Mouse (Mus musculus): ENCODE measurements around the gene C1qb. TPM values are rescaled to one million over a fixed set of nuclear protein-coding genes. Genes with fewer than 3 reads are reported as not detected.

C1qb gene
- polyA plus RNA-seq, 1 experiment: not detected

DNA sequence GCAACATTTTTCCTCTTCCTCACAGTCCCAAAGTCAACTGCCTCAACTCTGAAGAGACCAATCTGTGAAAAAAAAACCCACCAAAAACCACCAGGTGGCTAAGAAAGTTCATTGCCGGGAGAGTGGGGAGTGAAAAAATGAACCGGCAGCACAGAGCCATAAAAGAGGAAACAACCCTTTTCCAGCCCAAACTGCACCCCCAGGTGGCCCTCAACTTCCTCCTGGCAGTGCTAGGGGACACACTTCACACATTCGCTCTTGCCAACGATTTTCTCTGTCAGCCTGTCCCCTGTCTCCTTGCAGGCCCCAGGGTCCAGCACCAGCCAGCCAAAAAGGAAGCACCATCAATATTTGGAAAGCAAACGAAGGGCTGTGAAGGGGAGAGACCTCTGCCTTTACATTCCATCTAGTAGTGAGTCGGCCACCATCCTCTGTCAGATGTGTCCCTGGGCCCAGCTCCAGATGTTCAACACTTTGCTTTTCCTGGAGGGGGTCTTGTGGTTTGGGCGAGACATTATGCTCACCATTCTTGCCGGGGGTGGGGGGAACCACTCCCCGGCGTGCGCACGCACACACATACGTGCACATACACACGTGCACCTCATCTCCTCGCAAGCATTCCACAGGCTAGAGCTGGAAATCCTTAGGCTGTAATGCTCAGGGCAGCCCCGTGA lies 53.3 kb downstream of the C1qb start:
- no peak overlapping the region for H3ac ChIP-seq (ENCODE audit: control insufficient read depth, insufficient read length, low read depth)
- H3K36me3 ChIP-seq (ENCODE audit: control insufficient read depth, insufficient read depth): no peaks in the 10 kb centered on the region
- no peaks in the 10 kb centered on the region for H3K27me3 ChIP-seq (ENCODE audit: control insufficient read depth, insufficient read depth, insufficient read length)
- peaks cover 12% of the 10 kb centered on the region for H3K79me3 ChIP-seq (ENCODE audit: low read depth)
- peak overlapping the region; percentile 11 for H3K4me3 ChIP-seq (ENCODE audit: insufficient read depth, poor library complexity, severe bottlenecking)
- H3K79me2 ChIP-seq (ENCODE audit: control insufficient read depth, insufficient read depth): peaks cover 38% of the 10 kb centered on the region
- no peak for TF ChIP-seq FOSL1 (IDR thresholded peaks at IDR 0.05; ENCODE audit: insufficient read depth, low read length, poor library complexity, severe bottlenecking)
- no peak for TF ChIP-seq MYOD1 (IDR thresholded peaks at IDR 0.05; ENCODE audit: control insufficient read depth, insufficient read length, low read depth)
- no peak for TF ChIP-seq MYOG (IDR thresholded peaks at IDR 0.05; ENCODE audit: control insufficient read depth, extremely low read depth, insufficient read length)
- no peak for TF ChIP-seq MAX (IDR thresholded peaks at IDR 0.05)
- no peak for TF ChIP-seq USF1 (IDR thresholded peaks at IDR 0.05; ENCODE audit: low read depth)
- TF ChIP-seq CTCF (IDR thresholded peaks at IDR 0.05; ENCODE audit: control insufficient read depth, insufficient read depth, insufficient read length): no peak
- no peak for TF ChIP-seq CEBPB (IDR thresholded peaks at IDR 0.05; ENCODE audit: low read depth)

DNA sequence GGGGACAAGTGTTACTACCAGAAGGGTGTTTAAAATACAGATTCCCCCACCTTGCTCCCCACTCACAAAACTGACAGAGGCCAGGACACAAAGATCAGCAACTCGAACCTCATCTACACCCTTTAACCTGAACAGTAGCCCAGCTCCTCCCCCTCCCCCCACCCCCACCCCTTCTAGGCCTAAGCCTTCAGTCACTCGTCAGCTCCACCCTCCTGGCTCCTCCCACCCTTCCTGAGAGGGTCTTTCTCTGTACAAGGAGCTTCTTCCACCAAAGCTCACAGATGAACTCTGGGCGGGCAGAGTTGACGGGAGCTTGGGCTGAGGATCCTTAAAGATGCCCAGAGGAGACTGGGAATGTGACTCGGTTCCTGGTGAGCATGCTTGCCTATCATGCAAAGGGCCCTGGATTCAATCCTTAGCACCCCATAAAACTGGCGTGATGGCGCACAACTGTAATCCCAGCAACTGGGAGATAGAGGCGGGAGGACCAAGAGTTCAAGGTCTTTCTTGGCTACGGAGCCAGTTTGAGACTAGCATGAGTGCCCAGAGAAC lies 55.6 kb downstream of the C1qb start:
- no peak for TF ChIP-seq USF1 (IDR thresholded peaks at IDR 0.05; ENCODE audit: low read depth)
- TF ChIP-seq MYOD1 (IDR thresholded peaks at IDR 0.05; ENCODE audit: control insufficient read depth, insufficient read length, low read depth): no peak
- no peak for TF ChIP-seq FOSL1 (IDR thresholded peaks at IDR 0.05; ENCODE audit: insufficient read depth, low read length, poor library complexity, severe bottlenecking)
- no peak for TF ChIP-seq CEBPB (IDR thresholded peaks at IDR 0.05; ENCODE audit: low read depth)
- TF ChIP-seq MYOG (IDR thresholded peaks at IDR 0.05; ENCODE audit: control insufficient read depth, extremely low read depth, insufficient read length): no peak
- no peak for TF ChIP-seq CTCF (IDR thresholded peaks at IDR 0.05; ENCODE audit: control insufficient read depth, insufficient read depth, insufficient read length)
- TF ChIP-seq MAX (IDR thresholded peaks at IDR 0.05): no peak
- Histone ChIP-seq H3K27me3 (ENCODE audit: control insufficient read depth, insufficient read depth, insufficient read length) (no peaks in the 10 kb centered on the region), H3K4me3 (ENCODE audit: insufficient read depth, poor library complexity, severe bottlenecking) (no peak overlapping the region), H3K79me2 (ENCODE audit: control insufficient read depth, insufficient read depth) (peaks cover 38% of the 10 kb centered on the region), H3K36me3 (ENCODE audit: control insufficient read depth, insufficient read depth) (no peaks in the 10 kb centered on the region), H3ac (ENCODE audit: control insufficient read depth, insufficient read length, low read depth) (no peak overlapping the region), H3K79me3 (ENCODE audit: low read depth) (peaks cover 12% of the 10 kb centered on the region)

Other genes starting within 250 kb of the C1qb start
- gene Ephb2, start 50.2 kb downstream of the C1qb start, polyA plus RNA-seq (2012; fragmentation: generic; extraction: Trizol): 16.8 TPM
- gene C1qc, start 6.9 kb upstream of the C1qb start, polyA plus RNA-seq (2012; fragmentation: generic; extraction: Trizol): not detected
- gene C1qa, start 12.6 kb upstream of the C1qb start, polyA plus RNA-seq (2012; fragmentation: generic; extraction: Trizol): not detected
- gene Epha8, start 70.6 kb upstream of the C1qb start, polyA plus RNA-seq (2012; fragmentation: generic; extraction: Trizol): 0.01 TPM
- gene Zbtb40, start 162.6 kb upstream of the C1qb start, polyA plus RNA-seq (2012; fragmentation: generic; extraction: Trizol): 9.1 TPM

Measured in C2C12 (cell line).